Mouse (Mus musculus) cerebellum, adult 11-12 months (tissue): ENCODE measurements around the gene Zfp827.
A peak's percentile ranks its signal among the peaks of the same experiment; 100 is the strongest.

Experiments
- DNase-seq: peaks from one replicate; pipeline ENCODE4 v3.0.0; 2022

Gene Zfp827

GRCm38 (mm10) chr8:79161172-79161778, 133.0 kb downstream of the Zfp827 start:
- DNase-seq: no peak

GRCm38 (mm10) chr8:79162533-79163308, 134.5 kb downstream of the Zfp827 start:
- peak; percentile 33 for DNase-seq

GRCm38 (mm10) chr8:79164336-79164735, 136.1 kb downstream of the Zfp827 start:
- DNase-seq: no peak

- DNase-seq: no peak
Observed at GRCm38 (mm10) chr8:79165276-79165675, 137.0 kb downstream of the Zfp827 start.

- DNase-seq: no peak
Observed at GRCm38 (mm10) chr8:79173606-79174005, 145.4 kb downstream of the Zfp827 start.

- DNase-seq: no peak
Observed at GRCm38 (mm10) chr8:79175991-79176390, 147.8 kb downstream of the Zfp827 start.

- no peak for DNase-seq
Observed at GRCm38 (mm10) chr8:79179678-79180077, 151.4 kb downstream of the Zfp827 start.

- DNase-seq: no peak
Observed at GRCm38 (mm10) chr8:79185488-79185887, 157.3 kb downstream of the Zfp827 start.

GRCm38 (mm10) chr8:79190071-79190470, 161.8 kb downstream of the Zfp827 start:
- no peak for DNase-seq

- DNase-seq: no peak
Observed at GRCm38 (mm10) chr8:79196481-79196880, 168.2 kb downstream of the Zfp827 start.

- no peak for DNase-seq
Observed at GRCm38 (mm10) chr8:79198675-79199074, 170.4 kb downstream of the Zfp827 start.

GRCm38 (mm10) chr8:79201446-79202147, 173.4 kb downstream of the Zfp827 start:
- peak; percentile 18 for DNase-seq

- DNase-seq: peak; percentile 91
Observed at GRCm38 (mm10) chr8:79206895-79207294, 178.7 kb downstream of the Zfp827 start.

GRCm38 (mm10) chr8:79208181-79208580, 179.9 kb downstream of the Zfp827 start:
- no peak for DNase-seq

- peak; percentile 80 for DNase-seq
Observed at GRCm38 (mm10) chr8:79208691-79209640, 180.7 kb downstream of the Zfp827 start.

GRCm38 (mm10) chr8:79209641-79210358, 181.6 kb downstream of the Zfp827 start:
- DNase-seq: peak; percentile 72

GRCm38 (mm10) chr8:79211630-79212029, 183.4 kb downstream of the Zfp827 start:
- no peak for DNase-seq

GRCm38 (mm10) chr8:79222106-79222751, 194.0 kb downstream of the Zfp827 start:
- peak; percentile 75 for DNase-seq

GRCm38 (mm10) chr8:79222752-79223141, 194.5 kb downstream of the Zfp827 start:
- DNase-seq: no peak

- DNase-seq: no peak
Observed at GRCm38 (mm10) chr8:79224363-79224762, 196.1 kb downstream of the Zfp827 start.

- no peak for DNase-seq
Observed at GRCm38 (mm10) chr8:79225586-79225985, 197.3 kb downstream of the Zfp827 start.
